Mouse (Mus musculus) lung, adult 2 months (tissue): ENCODE data around the gene Shld1.

ENCODE experiments used
- CTCF ChIP-seq: fragments of 200-500 bp; IDR thresholded peaks from 2 replicates; pipeline ENCODE4 v1.5.1; 2011; ENCODE audit warnings: mild to moderate bottlenecking, low read length, control low read depth; ENCODE audit not compliant: insufficient read depth
- POLR2A ChIP-seq: fragments of 200-500 bp; IDR thresholded peaks from 2 replicates; pipeline ENCODE4 v1.6.1; 2011; ENCODE audit warnings: low read depth, mild to moderate bottlenecking, control low read depth, low read length, borderline replicate concordance; ENCODE audit errors: extremely low read depth

GRCm38 (mm10) chr2:132710488-132710887 is 23.8 kb downstream of the Shld1 start:
- no peak for TF ChIP-seq CTCF
- no peak for TF ChIP-seq POLR2A
